Mouse (Mus musculus): ENCODE results near the gene Rfx1.

Rfx1 gene

GRCm38 (mm10) chr8:84089277-84089676, 22.6 kb downstream of the Rfx1 start:
- no peak for DNase-seq (ENCODE audit: low read depth)

- DNase-seq (ENCODE audit: low read depth): no peak
Measured at GRCm38 (mm10) chr8:84090585-84090984, 24.0 kb downstream of the Rfx1 start.

- no peak for DNase-seq (ENCODE audit: low read depth)
Measured at GRCm38 (mm10) chr8:84096061-84096460, 29.4 kb downstream of the Rfx1 start.

GRCm38 (mm10) chr8:84098376-84098775, 31.7 kb downstream of the Rfx1 start:
- no peak for DNase-seq (ENCODE audit: low read depth)

- DNase-seq (ENCODE audit: low read depth): no peak
Measured at GRCm38 (mm10) chr8:84101476-84102270, 35.0 kb downstream of the Rfx1 start.

- peak; percentile 64 for DNase-seq (ENCODE audit: low read depth)
Measured at GRCm38 (mm10) chr8:84103601-84104000, 37.0 kb downstream of the Rfx1 start.

- peak; percentile 78 for DNase-seq (ENCODE audit: low read depth)
Measured at GRCm38 (mm10) chr8:84104221-84104620, 37.6 kb downstream of the Rfx1 start.

GRCm38 (mm10) chr8:84104697-84105609, 38.3 kb downstream of the Rfx1 start, which contains the start of gene Dcaf15:
Gene Dcaf15, minus strand, starts transcription at chr8:84104768.
- DNase-seq (ENCODE audit: low read depth): peak; percentile 100

- no peak for DNase-seq (ENCODE audit: low read depth)
Measured at GRCm38 (mm10) chr8:84105676-84106075, 39.0 kb downstream of the Rfx1 start.

GRCm38 (mm10) chr8:84106216-84107040, 39.8 kb downstream of the Rfx1 start:
- DNase-seq (ENCODE audit: low read depth): no peak

GRCm38 (mm10) chr8:84115646-84116045, 49.0 kb downstream of the Rfx1 start:
- no peak for DNase-seq (ENCODE audit: low read depth)

GRCm38 (mm10) chr8:84122151-84122550, 55.5 kb downstream of the Rfx1 start:
- peak; percentile 55 for DNase-seq (ENCODE audit: low read depth)

GRCm38 (mm10) chr8:84125656-84126055, 59.0 kb downstream of the Rfx1 start, which contains the start of gene Podnl1:
Gene Podnl1, plus strand, starts transcription at chr8:84125989.
- DNase-seq (ENCODE audit: low read depth): peak; percentile 94

- DNase-seq (ENCODE audit: low read depth): no peak
Measured at GRCm38 (mm10) chr8:84126742-84127141, 60.1 kb downstream of the Rfx1 start.

- no peak for DNase-seq (ENCODE audit: low read depth)
Measured at GRCm38 (mm10) chr8:84127202-84127901, 60.7 kb downstream of the Rfx1 start.

- no peak for DNase-seq (ENCODE audit: low read depth)
Measured at GRCm38 (mm10) chr8:84128277-84128676, 61.6 kb downstream of the Rfx1 start.

GRCm38 (mm10) chr8:84130806-84131205, 64.2 kb downstream of the Rfx1 start:
- no peak for DNase-seq (ENCODE audit: low read depth)

GRCm38 (mm10) chr8:84132225-84132624, 65.6 kb downstream of the Rfx1 start:
- no peak for DNase-seq (ENCODE audit: low read depth)

- no peak for DNase-seq (ENCODE audit: low read depth)
Measured at GRCm38 (mm10) chr8:84137848-84138247, 71.2 kb downstream of the Rfx1 start.

- no peak for DNase-seq (ENCODE audit: low read depth)
Measured at GRCm38 (mm10) chr8:84140838-84141237, 74.2 kb downstream of the Rfx1 start.

- peak; percentile 67 for DNase-seq (ENCODE audit: low read depth)
Measured at GRCm38 (mm10) chr8:84144636-84145245, 78.1 kb downstream of the Rfx1 start.
